Mouse (Mus musculus) kidney, embryonic 14.5 days (tissue): Measurements from ENCODE around the gene Bcl2l11. TPM values are rescaled to one million over a fixed set of nuclear protein-coding genes. Genes with fewer than 3 reads are reported as not detected.
"Not testable (repeated sequence)": the region's sequence is repeated elsewhere in the genome, so short reads cannot be mapped to it uniquely, and the experiment has no call there.

ENCODE experiments used
- ATAC-seq: fragments of 200-750 bp; cut with Nextera tagmentation; 2 replicates; pipeline ENCODE4 v1.8.0; 2017; ENCODE audit warnings: moderate number of reproducible peaks, mild to moderate bottlenecking, moderate TSS enrichment, moderate library complexity; ENCODE audit not compliant: low FRiP score, low TSS enrichment
- H3K27ac ChIP-seq: fragments of 300-500 bp; sonication (generic); 2 replicates; pipeline ENCODE4 v1.5.1; 2014; ENCODE audit warnings: low read depth, mild to moderate bottlenecking, low read length, moderate library complexity, mixed read lengths
- H3K27me3 ChIP-seq: fragments of 300-500 bp; sonication (generic); 2 replicates; pipeline ENCODE4 v1.6.1; 2014; ENCODE audit warnings: mild to moderate bottlenecking, low read length; ENCODE audit not compliant: control insufficient read depth, insufficient read depth
- H3K36me3 ChIP-seq: fragments of 300-500 bp; sonication (generic); 2 replicates; pipeline ENCODE4 v1.6.1; 2014; ENCODE audit warnings: low read length, mixed read lengths; ENCODE audit not compliant: control insufficient read depth, insufficient read depth
- H3K4me1 ChIP-seq: fragments of 300-500 bp; sonication (generic); 2 replicates; pipeline ENCODE4 v1.6.1; 2014; ENCODE audit warnings: low read length, mixed read lengths; ENCODE audit not compliant: control insufficient read depth, insufficient read depth
- H3K4me2 ChIP-seq: fragments of 300-500 bp; sonication (generic); replicated peaks from 2 replicates; pipeline ENCODE4 v1.6.1; 2014; ENCODE audit warnings: low read depth, mild to moderate bottlenecking, low read length
- H3K4me3 ChIP-seq: fragments of 300-500 bp; sonication (generic); 2 replicates; pipeline ENCODE4 v1.5.1; 2014; ENCODE audit warnings: mild to moderate bottlenecking, low read length
- H3K9ac ChIP-seq: fragments of 300-500 bp; sonication (generic); 2 replicates; pipeline ENCODE4 v1.6.1; 2014; ENCODE audit warnings: low read depth, mild to moderate bottlenecking, low read length, moderate library complexity
- H3K9me3 ChIP-seq: fragments of 300-500 bp; sonication (generic); 2 replicates; pipeline ENCODE4 v1.6.1; 2016; ENCODE audit warnings: low read length; ENCODE audit not compliant: control insufficient read depth
- WGBS: fragments of 180-500 bp; shearing (Covaris S2); extraction: QIAGEN DNeasy Blood & Tissue Kit; methylation state at CpG from one replicate; pipeline ENCODE4 v1.1.7; 2014; 5-methylcytosine and 5-hydroxymethylcytosine counted together
- polyA plus RNA-seq: library from polyadenylated mRNA; unstranded; fragments of >200 nt; fragmentation: Nextera tagmentation; extraction: Ambion mirVana; gene quantifications from 2 replicates; pipeline ENCODE4 v1.2.1, GENCODE M21; 2014

The Bcl2l11 gene
- polyA plus RNA-seq, 1 experiment from 2014 or later: 31.6 TPM

GRCm38 (mm10) chr2:128096070-128096469, 29.8 kb upstream of the Bcl2l11 start:
- no peak for ATAC-seq
- Histone ChIP-seq H3K27ac (no peak overlapping the region), H3K9me3 (no peaks in the 10 kb centered on the region), H3K4me1 (peaks cover 14% of the 10 kb centered on the region), H3K4me3 (no peak overlapping the region), H3K36me3 (no peaks in the 10 kb centered on the region), H3K9ac (no peak overlapping the region), H3K4me2 (no peak overlapping the region), H3K27me3 (no peaks in the 10 kb centered on the region)
- 100% methylated on average over 1 of the region's 1 CpGs for WGBS

- H3K36me3 ChIP-seq, H3K9me3 ChIP-seq, ATAC-seq, H3K27me3 ChIP-seq, H3K4me2 ChIP-seq, H3K27ac ChIP-seq, H3K9ac ChIP-seq, H3K4me3 ChIP-seq: not testable (repeated sequence)
- peaks cover 10% of the 10 kb centered on the region for H3K4me1 ChIP-seq
- WGBS: 85% methylated on average over 3 of the region's 5 CpGs
These were observed 27.7 kb upstream of the Bcl2l11 start for GRCm38 (mm10) chr2:128098118-128098517.

DNA sequence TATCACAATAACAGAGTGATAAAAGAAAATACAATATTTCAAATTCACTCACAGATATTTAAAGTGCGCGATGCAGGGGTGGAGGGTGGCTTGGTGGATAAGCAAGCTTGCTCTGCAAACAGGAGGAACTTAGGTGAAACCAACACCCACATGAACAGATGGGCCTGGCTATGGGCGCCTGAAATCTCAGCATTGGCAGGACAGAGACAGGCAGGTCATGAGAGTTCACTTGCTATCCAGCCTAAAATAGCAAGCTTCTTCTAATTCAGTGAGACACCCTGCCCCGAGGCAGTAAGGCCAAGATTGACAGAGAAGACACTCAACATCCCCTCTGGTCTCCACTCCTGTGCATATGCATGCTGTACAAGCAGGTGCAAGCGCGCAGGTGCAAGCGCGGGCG, 23.8 kb upstream of the Bcl2l11 start:
- Histone ChIP-seq H3K4me2 (no peak overlapping the region), H3K27me3 (no peaks in the 10 kb centered on the region), H3K4me1 (no peaks in the 10 kb centered on the region), H3K27ac (no peak overlapping the region), H3K9me3 (no peaks in the 10 kb centered on the region), H3K4me3 (no peak overlapping the region), H3K36me3 (no peaks in the 10 kb centered on the region), H3K9ac (no peak overlapping the region)
- no peak for ATAC-seq
- WGBS: 89% methylated on average over 9 of the region's 9 CpGs

DNA sequence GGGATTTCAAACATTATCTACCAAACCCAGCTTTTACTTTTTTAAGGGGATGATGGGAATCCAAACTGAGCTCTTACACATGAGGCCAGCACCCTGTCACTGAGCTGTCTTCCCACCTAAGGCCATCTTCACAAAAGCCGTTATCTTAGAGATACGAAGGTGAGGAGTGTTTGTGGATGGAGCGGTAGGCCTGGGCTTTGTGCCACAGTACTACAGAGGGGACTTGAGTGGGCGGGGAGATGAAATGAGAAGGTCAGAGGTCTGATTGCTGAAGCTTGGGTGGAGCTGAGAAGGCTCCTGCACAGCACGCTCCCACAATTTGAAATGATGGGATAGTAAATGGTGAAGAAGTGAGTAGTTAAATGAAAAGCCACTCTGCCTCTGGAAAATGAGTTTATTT, 21.0 kb upstream of the Bcl2l11 start:
- Histone ChIP-seq H3K36me3 (no peaks in the 10 kb centered on the region), H3K4me3 (no peak overlapping the region), H3K4me2 (no peak overlapping the region), H3K9ac (no peak overlapping the region), H3K9me3 (0 out of 2 replicates have a peak, but pooled peaks cover 2% of the 10 kb centered on the region), H3K27ac (no peak overlapping the region), H3K4me1 (no peaks in the 10 kb centered on the region), H3K27me3 (no peaks in the 10 kb centered on the region)
- WGBS: 63% methylated on average over 5 of the region's 5 CpGs
- no peak for ATAC-seq

DNA sequence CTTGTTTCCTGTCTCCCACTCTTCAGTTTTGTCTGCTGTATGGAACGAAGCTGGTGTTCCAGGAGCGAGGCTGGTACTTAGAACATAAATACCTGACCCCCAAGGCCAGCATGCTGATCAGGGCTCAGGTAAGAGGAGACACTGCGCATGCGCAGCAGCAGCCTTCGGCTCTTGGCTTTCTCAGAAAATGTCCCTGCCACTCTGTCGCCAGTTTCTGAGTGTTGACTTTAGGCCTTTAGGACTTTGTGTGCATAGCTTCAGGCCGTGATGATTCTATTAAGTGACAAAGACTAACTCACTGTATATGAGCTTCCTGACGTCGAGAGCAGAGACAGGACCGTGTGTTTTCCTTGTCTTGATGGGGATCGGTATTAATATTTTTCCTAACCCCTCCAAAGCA, 20.2 kb upstream of the Bcl2l11 start:
- Histone ChIP-seq H3K4me3 (no peak overlapping the region), H3K9ac (no peak overlapping the region), H3K27ac (no peak overlapping the region), H3K27me3 (no peaks in the 10 kb centered on the region), H3K36me3 (no peaks in the 10 kb centered on the region), H3K9me3 (0 out of 2 replicates have a peak, but pooled peaks cover 3% of the 10 kb centered on the region), H3K4me2 (no peak overlapping the region), H3K4me1 (no peaks in the 10 kb centered on the region)
- no peak for ATAC-seq
- 74% methylated on average over 11 of the region's 11 CpGs for WGBS

GRCm38 (mm10) chr2:128111537-128111936, 14.3 kb upstream of the Bcl2l11 start:
- no peak overlapping the region for H3K4me3 ChIP-seq
- no peak overlapping the region for H3K9ac ChIP-seq
- H3K27ac ChIP-seq: no peak overlapping the region
- H3K27me3 ChIP-seq: no peaks in the 10 kb centered on the region
- no peaks in the 10 kb centered on the region for H3K4me1 ChIP-seq
- no peak overlapping the region for H3K4me2 ChIP-seq
- H3K9me3 ChIP-seq: 0 out of 2 replicates have a peak, but pooled peaks cover 3% of the 10 kb centered on the region
- H3K36me3 ChIP-seq: no peaks in the 10 kb centered on the region
- no peak for ATAC-seq
- WGBS: 80% methylated on average over 9 of the region's 9 CpGs

DNA sequence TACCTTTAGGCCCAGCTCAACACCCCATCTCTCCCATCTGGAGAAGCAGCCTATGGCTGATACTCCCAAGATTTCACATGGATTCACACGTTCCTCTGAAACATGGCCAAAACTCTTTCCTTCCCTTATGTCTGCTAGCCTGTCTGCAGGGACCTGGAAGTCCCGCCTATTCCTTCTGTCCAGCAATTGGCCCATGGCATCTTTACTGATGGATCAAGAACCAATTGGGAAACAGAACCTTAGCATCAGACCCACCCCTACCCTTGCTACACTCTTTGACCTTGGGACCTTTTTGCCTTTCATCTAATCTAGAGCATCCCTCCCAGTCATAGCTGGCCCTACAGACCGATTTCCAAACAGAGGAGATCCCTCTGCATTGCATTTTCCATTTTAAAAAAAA, 11.2 kb upstream of the Bcl2l11 start:
- H3K36me3 ChIP-seq: no peaks in the 10 kb centered on the region
- no peak overlapping the region for H3K9ac ChIP-seq
- no peak overlapping the region for H3K27ac ChIP-seq
- 0 out of 2 replicates have a peak, but pooled peaks cover 3% of the 10 kb centered on the region for H3K9me3 ChIP-seq
- H3K27me3 ChIP-seq: no peaks in the 10 kb centered on the region
- H3K4me3 ChIP-seq: no peak overlapping the region
- no peaks in the 10 kb centered on the region for H3K4me1 ChIP-seq
- 81% methylated on average over 3 of the region's 3 CpGs for WGBS
- no peak for ATAC-seq
- H3K4me2 ChIP-seq: no peak overlapping the region

DNA sequence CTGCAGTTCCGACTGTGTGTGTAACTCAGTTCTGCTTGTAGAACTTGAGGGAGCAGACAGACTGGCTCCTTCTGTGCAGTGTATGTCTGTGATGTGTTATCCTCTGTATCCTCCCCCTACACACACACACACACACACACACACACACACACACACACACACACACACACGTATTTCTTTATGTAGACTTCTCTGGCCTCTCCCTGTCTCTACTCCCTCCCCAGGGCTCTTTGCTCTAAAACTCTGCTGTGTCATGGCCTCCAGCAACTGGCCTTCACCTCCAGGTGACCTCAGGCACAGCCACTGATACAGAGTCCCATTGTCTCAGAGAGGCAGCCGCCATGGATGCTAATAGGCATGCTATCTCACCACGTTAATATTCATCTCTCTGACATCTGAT, 10.3 kb upstream of the Bcl2l11 start:
- Histone ChIP-seq H3K27ac (no peak overlapping the region), H3K9me3 (no peaks in the 10 kb centered on the region), H3K36me3 (no peaks in the 10 kb centered on the region), H3K27me3 (no peaks in the 10 kb centered on the region), H3K9ac (no peak overlapping the region), H3K4me1 (no peaks in the 10 kb centered on the region), H3K4me3 (no peak overlapping the region), H3K4me2 (no peak overlapping the region)
- no peak for ATAC-seq
- WGBS: 54% methylated on average over 4 of the region's 4 CpGs

- Histone ChIP-seq H3K36me3 (no peaks in the 10 kb centered on the region), H3K9ac (no peak overlapping the region), H3K9me3 (no peaks in the 10 kb centered on the region), H3K4me3 (no peak overlapping the region), H3K4me2 (no peak overlapping the region), H3K4me1 (peaks cover 2% of the 10 kb centered on the region; the same call in 1 of the 2 replicates), H3K27me3 (no peaks in the 10 kb centered on the region), H3K27ac (no peak overlapping the region)
- 73% methylated on average over 7 of the region's 7 CpGs for WGBS
- no peak for ATAC-seq
These were observed 8.2 kb upstream of the Bcl2l11 start for GRCm38 (mm10) chr2:128117605-128118004.
